Mouse (Mus musculus) C2C12 (cell line): ENCODE results near the gene Diras1. TPM values are rescaled to one million over a fixed set of nuclear protein-coding genes. Genes with fewer than 3 reads are reported as not detected.

Source experiments
- H3K27me3 ChIP-seq: one replicate; pipeline ENCODE4 v1.6.1; 2011; ENCODE audit not compliant: control insufficient read depth, insufficient read depth, insufficient read length
- H3K36me3 ChIP-seq: one replicate; pipeline ENCODE4 v1.6.1; 2011; ENCODE audit not compliant: control insufficient read depth, insufficient read depth
- H3K4me3 ChIP-seq: one replicate; pipeline ENCODE4 v1.5.1; 2011; ENCODE audit warnings: mild to moderate bottlenecking, control low read depth; ENCODE audit not compliant: poor library complexity, insufficient read depth, severe bottlenecking
- H3K79me2 ChIP-seq: one replicate; pipeline ENCODE4 v1.6.1; 2011; ENCODE audit not compliant: control insufficient read depth, insufficient read depth
- H3K79me3 ChIP-seq: one replicate; pipeline ENCODE4 v1.6.1; 2011; ENCODE audit warnings: low read depth, control low read depth
- H3ac ChIP-seq: one replicate; pipeline ENCODE3; 2011; ENCODE audit warnings: low read depth; ENCODE audit not compliant: control insufficient read depth, insufficient read length
- CEBPB ChIP-seq: IDR thresholded peaks from one replicate; pipeline ENCODE4 v1.6.1; 2011; ENCODE audit warnings: low read depth, mild to moderate bottlenecking, control low read depth, moderate library complexity
- CTCF ChIP-seq: IDR thresholded peaks from one replicate; pipeline ENCODE4 v1.5.1; 2011; ENCODE audit not compliant: control insufficient read depth, insufficient read depth, insufficient read length
- FOSL1 ChIP-seq: IDR thresholded peaks from one replicate; pipeline ENCODE4 v1.8.0; 2011; ENCODE audit warnings: mild to moderate bottlenecking, low read length; ENCODE audit not compliant: poor library complexity, insufficient read depth, severe bottlenecking
- MAX ChIP-seq: IDR thresholded peaks from one replicate; pipeline ENCODE4 v1.6.1; 2011; ENCODE audit warnings: mild to moderate bottlenecking, control low read depth
- MYOD1 ChIP-seq: IDR thresholded peaks from one replicate; pipeline ENCODE4 v1.6.1; 2011; ENCODE audit warnings: low read depth; ENCODE audit not compliant: control insufficient read depth, insufficient read length
- MYOG ChIP-seq: IDR thresholded peaks from one replicate; pipeline ENCODE4 v1.6.1; 2011; ENCODE audit not compliant: control insufficient read depth, insufficient read length; ENCODE audit errors: extremely low read depth
- USF1 ChIP-seq: IDR thresholded peaks from one replicate; pipeline ENCODE4 v1.6.1; 2011; ENCODE audit warnings: low read depth, mild to moderate bottlenecking, control low read depth, moderate library complexity
- polyA plus RNA-seq: library from polyadenylated mRNA; unstranded; fragments of >200 nt; fragmentation: generic; extraction: Trizol; gene quantifications from one replicate; pipeline ENCODE4 v1.2.1, GENCODE M21; 2012; ENCODE audit warnings: missing spikeins

Diras1 gene
- polyA plus RNA-seq, 1 experiment, result 0.28 TPM

GRCm38 (mm10) chr10:80998021-80998420 is 27.4 kb downstream of the Diras1 start:
- TF ChIP-seq CTCF (no peak), MYOD1 (no peak), USF1 (no peak), MAX (no peak), CEBPB (no peak), FOSL1 (no peak)
- no peaks in the 10 kb centered on the region for H3K79me3 ChIP-seq
- peaks cover 19% of the 10 kb centered on the region for H3K27me3 ChIP-seq
- H3K36me3 ChIP-seq, result no peaks in the 10 kb centered on the region
- H3K79me2 ChIP-seq, result no peaks in the 10 kb centered on the region
- no peak overlapping the region for H3K4me3 ChIP-seq
- H3ac ChIP-seq, result no peak overlapping the region

DNA sequence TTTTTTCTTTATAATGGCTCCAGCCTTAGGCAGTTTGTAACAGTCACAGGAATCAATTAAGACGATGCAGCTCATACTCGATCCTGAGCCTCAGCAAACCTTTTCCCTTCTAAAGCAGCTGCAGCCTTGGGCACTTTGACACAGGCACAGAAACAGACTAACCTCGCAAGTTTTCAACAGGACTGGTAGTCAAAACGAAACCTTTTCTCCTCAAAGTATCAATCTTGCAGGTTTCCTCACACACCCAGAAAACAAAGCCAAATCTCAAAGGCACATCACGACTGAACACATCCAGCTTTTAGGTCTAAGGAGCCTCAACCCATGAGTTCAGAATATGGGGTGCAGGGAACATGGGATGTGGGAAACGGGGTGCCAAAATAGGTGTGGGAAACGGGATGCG is 28.1 kb downstream of the Diras1 start:
- Histone ChIP-seq H3ac (no peak overlapping the region), H3K27me3 (peaks cover 16% of the 10 kb centered on the region), H3K79me3 (no peaks in the 10 kb centered on the region), H3K79me2 (no peaks in the 10 kb centered on the region), H3K36me3 (no peaks in the 10 kb centered on the region), H3K4me3 (no peak overlapping the region)
- TF ChIP-seq MYOG, result no peak
- no peak for TF ChIP-seq USF1
- no peak for TF ChIP-seq MYOD1
- TF ChIP-seq CEBPB, result no peak
- TF ChIP-seq FOSL1, result no peak
- no peak for TF ChIP-seq CTCF
- no peak for TF ChIP-seq MAX

DNA sequence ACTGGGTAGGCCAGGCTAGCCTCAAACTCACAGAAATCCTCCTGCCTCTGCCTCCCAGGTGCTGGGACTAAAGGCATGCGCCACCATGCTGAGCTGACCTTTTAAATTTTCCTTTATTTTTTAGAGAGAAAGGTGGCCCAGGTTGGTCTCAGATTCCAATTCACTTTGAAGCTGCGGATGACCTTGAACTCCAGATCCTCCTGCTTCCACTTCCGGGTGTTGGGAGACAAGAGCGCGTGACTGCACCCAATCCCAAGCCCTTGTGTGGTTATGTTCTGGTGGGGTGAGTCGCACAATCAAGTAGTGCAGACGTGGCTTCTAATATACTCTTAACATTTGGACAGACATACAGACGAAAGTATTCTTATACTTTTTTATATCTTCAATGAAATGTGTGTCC is 29.0 kb downstream of the Diras1 start:
- TF ChIP-seq CTCF, result no peak
- no peak for TF ChIP-seq CEBPB
- TF ChIP-seq USF1, result no peak
- TF ChIP-seq FOSL1, result no peak
- no peak for TF ChIP-seq MYOD1
- no peak for TF ChIP-seq MYOG
- TF ChIP-seq MAX, result no peak

GRCm38 (mm10) chr10:80995091-80995632 is 30.3 kb downstream of the Diras1 start:
- no peaks in the 10 kb centered on the region for H3K79me2 ChIP-seq
- TF ChIP-seq MYOD1 (no peak), MYOG (no peak), CEBPB (no peak), CTCF (peak; percentile 90), MAX (peak; percentile 88), FOSL1 (no peak), USF1 (no peak)
- H3K27me3 ChIP-seq, result no peaks in the 10 kb centered on the region
- H3K4me3 ChIP-seq, result no peak overlapping the region
- H3K36me3 ChIP-seq, result no peaks in the 10 kb centered on the region
- H3K79me3 ChIP-seq, result no peaks in the 10 kb centered on the region
- peak overlapping the region; percentile 47 for H3ac ChIP-seq

More for the DNA sequence above, 29.0 kb downstream of the Diras1 start:
- peaks cover 8% of the 10 kb centered on the region for H3K27me3 ChIP-seq
- no peak overlapping the region for H3ac ChIP-seq
- no peak overlapping the region for H3K4me3 ChIP-seq
- H3K36me3 ChIP-seq, result no peaks in the 10 kb centered on the region
- no peaks in the 10 kb centered on the region for H3K79me3 ChIP-seq
- no peaks in the 10 kb centered on the region for H3K79me2 ChIP-seq

DNA sequence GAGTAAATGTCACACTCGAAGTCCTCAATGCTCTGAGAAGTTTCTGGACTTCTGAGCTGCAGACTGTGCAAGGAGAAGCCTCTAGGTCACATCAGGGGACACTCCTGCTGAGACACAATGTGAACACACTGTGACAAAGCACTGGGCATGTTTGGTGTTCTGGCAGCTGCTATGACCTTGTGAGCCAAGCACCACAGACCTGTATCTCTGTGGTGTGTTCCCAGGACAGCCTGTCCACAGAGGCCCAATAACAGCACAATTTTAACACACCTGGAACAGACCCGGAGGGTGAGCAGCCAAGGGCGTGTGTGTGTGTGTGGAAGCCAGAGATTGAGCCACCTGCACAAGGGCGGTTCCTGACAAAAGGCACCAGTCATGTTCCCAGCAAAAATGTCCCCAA is 30.8 kb downstream of the Diras1 start:
- no peaks in the 10 kb centered on the region for H3K27me3 ChIP-seq
- H3K79me2 ChIP-seq, result no peaks in the 10 kb centered on the region
- TF ChIP-seq CTCF, result no peak
- no peak for TF ChIP-seq MYOD1
- no peak for TF ChIP-seq USF1
- no peak for TF ChIP-seq MYOG
- no peak for TF ChIP-seq MAX
- no peak for TF ChIP-seq FOSL1
- no peak for TF ChIP-seq CEBPB
- no peaks in the 10 kb centered on the region for H3K79me3 ChIP-seq
- H3K36me3 ChIP-seq, result no peaks in the 10 kb centered on the region
- H3ac ChIP-seq, result no peak overlapping the region
- H3K4me3 ChIP-seq, result no peak overlapping the region

DNA sequence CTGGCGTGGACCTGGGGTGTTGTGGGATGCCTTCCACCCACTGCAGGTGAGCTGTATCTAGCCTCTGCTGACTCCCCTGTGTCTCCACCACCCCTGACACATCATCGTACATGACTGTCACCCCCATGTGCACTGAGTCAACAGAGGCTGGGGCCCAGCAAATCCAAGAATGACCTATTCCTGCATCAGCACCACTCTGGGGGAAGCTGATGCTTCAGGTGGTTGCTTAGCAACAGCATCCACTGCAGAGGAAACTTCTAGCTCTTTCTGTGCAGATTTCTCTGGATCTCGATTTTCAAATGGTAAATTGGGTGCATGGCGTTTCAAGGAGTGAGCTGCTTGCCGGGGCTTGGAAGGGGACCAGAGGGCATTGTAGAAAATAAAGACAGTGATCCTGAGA is 32.2 kb downstream of the Diras1 start:
- no peaks in the 10 kb centered on the region for H3K79me3 ChIP-seq
- no peaks in the 10 kb centered on the region for H3K79me2 ChIP-seq
- no peak for TF ChIP-seq MAX
- no peak for TF ChIP-seq USF1
- TF ChIP-seq MYOD1, result no peak
- TF ChIP-seq FOSL1, result no peak
- no peak for TF ChIP-seq CTCF
- TF ChIP-seq MYOG, result no peak
- TF ChIP-seq CEBPB, result no peak

More for the DNA sequence above, 32.2 kb downstream of the Diras1 start:
- Histone ChIP-seq H3K27me3 (no peaks in the 10 kb centered on the region), H3K36me3 (no peaks in the 10 kb centered on the region), H3K4me3 (no peak overlapping the region), H3ac (no peak overlapping the region)
